Mouse (Mus musculus): ENCODE measurements at regions not wholly inside any gene's neighbourhood (a gene's known extent, or its start where the extent isn't known, plus 50 kb on each side); places are given as distances from the start of the nearest gene placed in this dataset.

GRCm38 (mm10) chr4:131391924-131392297, 446.2 kb downstream of the Ptpru start:
- TF ChIP-seq CTCF (IDR thresholded peaks at IDR 0.05; ENCODE audit: insufficient read depth, low read depth, low read length), result no peak
- TF ChIP-seq POLR2A (IDR thresholded peaks at IDR 0.05; ENCODE audit: insufficient read depth, low read depth, low read length), result no peak
